Mouse (Mus musculus) megakaryocyte progenitor cell, adult 5-6 weeks (primary cell): ENCODE results near the gene Actn1. TPM values are rescaled to one million over a fixed set of nuclear protein-coding genes. Genes with fewer than 3 reads are reported as not detected.
A peak's percentile ranks its signal among the peaks of the same experiment; 100 is the strongest.

Experiments used
- ATAC-seq: replicated peaks from 2 replicates; pipeline ENCODE4 v1.8.0; 2016; ENCODE audit warnings: mild to moderate bottlenecking, moderate TSS enrichment, inconsistent platforms; ENCODE audit not compliant: poor library complexity
- total RNA-seq, 2 experiments: library from RNA; stranded (forward) in 1 of 2; stranded (reverse) in 1 of 2; fragments of 157-497, 149-512 nt in 1 of 2; fragments of 200-1000 nt in 1 of 2; gene quantifications; 2 replicates each; pipeline versions ENCODE4 v1.2.3 to v1.2.4; 2015 to 2017

The Actn1 gene
- total RNA-seq, 2 experiments from 2014 or later, result 14.8 to 17.8 TPM

DNA sequence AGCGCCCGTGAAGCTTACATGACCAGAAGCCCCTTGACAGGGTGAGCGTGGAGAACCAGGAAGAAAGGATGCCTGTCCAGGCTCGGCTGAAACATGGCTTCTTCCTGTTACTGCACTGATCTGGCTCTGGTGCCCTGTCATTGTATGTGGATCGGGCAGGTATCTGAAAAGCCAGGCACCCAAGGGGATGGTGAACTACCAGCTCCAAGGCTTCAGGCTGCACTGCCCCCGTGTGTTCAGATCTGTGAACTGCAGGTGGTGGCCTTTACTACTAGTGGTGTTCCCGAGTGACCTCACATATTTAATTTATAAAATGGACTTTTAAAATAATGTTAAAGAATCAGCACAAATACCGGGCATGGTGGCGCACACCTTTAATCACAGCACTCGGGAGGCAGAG, 62.8 kb downstream of the Actn1 start:
- peak; percentile 96 for ATAC-seq

DNA sequence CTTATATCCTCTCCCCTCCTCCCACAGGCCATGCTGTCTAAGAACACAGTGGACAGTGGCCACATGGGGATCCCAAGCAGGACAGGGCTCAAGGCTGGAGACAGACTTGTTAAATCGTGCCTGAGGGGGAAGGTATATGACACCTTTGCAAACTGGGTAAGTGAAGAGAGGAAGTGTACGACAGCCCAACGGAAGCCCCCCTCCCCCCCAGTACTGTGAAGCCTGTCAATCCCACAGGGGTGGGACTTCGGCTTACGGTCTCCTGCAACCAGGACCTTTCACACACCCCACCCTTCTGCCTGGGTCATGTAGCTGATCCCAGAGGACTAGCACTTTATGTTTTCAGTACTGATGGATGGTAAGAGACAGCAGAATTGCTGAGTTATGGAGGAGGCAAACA, 68.4 kb downstream of the Actn1 start:
- ATAC-seq, result no peak

DNA sequence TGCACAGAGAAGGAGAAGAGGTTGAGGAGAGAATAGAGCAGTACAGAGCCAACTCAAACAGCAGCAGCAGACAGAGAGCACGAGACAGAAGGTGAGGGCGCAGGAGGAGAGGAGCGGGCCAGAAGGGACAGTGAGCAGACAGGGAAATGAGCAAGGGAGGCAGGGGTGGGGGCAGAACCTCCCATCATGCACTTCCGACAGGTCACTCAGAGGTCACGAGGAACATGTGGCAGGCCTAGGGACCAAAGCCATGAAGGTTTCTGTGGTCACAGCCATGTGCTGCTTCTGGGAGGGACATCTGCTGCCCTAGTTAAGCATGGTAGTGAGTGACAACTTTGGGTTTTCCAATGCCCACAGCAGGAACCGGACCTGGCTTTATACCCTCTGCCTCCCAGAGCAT, 68.8 kb downstream of the Actn1 start:
- ATAC-seq, result no peak

DNA sequence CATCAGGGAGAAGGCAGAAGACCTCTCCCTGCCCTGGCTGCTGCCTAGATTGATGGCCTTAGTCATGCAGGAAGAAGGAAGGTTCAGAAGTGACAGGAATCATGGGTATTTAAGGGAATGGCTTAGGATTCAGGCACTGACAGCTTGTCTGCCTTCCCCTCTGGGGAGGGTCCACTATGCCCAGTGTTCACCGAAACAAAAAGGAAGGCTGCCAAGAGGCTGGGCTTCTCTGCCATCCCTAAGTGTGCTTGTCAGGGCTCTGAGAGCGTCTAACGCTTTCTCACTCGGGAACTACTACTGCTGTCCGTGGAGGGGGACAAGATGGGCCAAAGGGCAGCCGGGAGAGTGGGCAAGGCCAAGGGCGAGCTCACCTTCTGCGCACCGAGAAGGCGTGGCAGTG, 69.3 kb downstream of the Actn1 start:
- ATAC-seq, result no peak

DNA sequence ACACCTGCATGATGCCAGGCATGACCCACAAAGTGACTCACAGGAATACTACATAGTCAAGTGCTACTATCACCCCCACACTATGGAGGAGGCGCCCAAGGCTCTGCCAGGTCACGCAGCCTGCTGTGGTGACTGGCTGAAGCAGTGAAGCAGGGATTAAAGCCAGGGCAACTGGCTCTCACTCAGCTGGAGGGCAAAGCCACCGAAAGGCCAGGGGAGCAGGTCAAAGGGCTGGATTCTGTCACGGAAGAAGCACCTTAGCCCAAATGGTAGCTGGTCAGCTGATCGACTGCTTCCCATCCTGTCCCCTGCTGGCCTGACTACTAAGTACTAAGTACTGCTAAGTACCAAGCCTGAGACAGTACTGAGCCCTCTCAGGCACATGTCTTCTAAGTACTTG, 76.1 kb downstream of the Actn1 start:
- no peak for ATAC-seq

DNA sequence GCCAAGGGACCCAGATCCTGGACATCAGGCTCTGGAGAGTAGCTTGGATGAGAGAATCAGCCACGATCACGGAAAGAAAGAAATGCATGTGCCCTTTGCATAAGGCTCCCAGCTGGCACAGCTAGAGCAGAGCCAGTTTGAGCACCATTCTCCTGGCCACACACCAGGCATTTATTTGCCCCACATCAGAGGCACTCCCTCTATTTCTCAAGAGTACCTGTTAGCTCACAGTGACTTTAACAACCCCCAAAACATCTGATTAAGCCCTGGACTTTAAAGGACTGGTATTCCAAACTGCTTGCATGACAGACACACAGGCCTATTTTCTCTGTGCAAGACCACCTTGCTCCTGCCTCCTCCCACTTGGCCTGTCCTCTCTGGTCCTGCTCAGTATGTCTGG, 78.3 kb downstream of the Actn1 start:
- no peak for ATAC-seq

DNA sequence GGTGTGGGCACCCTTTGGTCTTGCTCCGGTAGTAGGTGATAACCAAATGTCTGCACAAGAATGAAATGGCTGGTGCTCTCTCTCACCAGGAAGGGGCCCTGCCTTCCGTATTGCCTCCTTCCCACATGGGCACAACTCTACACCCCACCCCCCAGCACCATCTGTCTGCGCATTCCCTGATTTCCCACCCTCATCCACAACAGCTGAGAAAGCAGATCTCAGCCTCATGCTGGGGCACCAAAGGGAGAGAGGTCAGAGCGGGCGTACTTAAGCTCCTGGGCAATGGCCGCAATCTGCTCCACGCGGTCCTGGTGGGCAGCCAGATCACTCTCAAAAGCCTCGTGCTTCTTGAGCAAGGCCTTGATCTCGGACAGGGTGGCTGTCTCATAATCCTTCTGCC, 82.1 kb downstream of the Actn1 start:
- no peak for ATAC-seq

DNA sequence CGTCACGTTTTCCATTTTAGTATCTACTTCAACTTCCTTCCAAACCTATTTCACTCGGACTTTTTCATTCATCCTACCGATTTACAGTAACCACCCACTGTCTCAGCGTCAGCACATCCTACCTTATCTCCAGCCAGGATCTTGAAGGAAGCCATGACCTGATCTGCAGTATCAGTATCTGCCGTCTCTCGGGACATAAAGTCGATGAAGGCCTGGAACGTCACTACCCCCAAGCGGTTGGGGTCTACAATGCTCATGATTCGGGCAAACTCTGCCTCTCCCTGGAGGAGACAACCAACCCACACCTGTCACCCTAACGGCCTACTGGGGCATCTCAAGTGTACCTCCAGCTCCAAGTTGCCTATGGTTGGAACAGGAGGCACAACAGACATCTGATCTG, 91.4 kb downstream of the Actn1 start:
- 0 out of 2 replicates have a peak, but pooled peaks have one; percentile 2 for ATAC-seq

DNA sequence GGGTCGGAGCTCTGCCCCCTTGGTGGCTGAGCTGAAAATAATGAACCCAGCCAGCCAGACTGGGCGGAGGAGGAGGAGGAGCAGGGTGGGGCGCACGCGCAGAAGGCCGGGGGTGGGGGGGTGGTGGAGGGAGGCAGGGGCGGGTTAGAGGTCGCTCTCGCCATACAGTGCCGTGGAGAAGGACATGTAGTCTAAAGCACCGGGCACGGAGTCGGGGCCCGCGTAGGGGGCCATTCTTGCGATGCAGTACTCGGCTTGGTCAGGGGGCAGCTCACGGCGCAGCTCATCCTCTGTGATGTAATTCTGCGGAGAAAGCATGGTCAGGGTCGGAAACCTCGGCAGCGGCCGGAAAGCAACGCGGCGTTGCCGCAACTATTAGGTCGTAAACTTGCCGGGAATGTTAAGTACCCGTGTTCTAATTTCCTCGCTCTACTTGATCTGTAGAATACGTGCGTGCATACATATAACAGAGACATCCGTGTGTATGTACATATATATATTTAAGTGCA, 91.9 kb downstream of the Actn1 start:
- ATAC-seq, result peak; percentile 95

DNA sequence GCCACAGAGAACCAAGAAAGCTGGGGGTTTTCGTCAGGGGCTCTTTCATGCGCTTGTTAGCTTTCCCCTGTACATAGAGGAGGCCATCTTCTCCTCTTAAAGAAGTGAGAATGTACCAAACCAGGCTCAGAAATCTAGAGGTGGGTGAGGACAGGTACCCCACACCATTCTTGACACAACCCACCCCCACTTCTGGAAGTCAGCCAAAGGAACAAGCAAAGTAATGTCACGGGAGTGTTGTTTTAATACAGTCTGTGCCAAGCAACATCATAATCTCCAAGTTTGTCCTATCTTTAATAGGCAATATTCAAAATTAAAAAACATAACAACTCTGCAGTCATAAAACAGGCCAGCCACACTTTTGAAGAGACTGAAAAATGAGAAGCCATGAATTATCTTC, 92.8 kb downstream of the Actn1 start:
- no peak for ATAC-seq

DNA sequence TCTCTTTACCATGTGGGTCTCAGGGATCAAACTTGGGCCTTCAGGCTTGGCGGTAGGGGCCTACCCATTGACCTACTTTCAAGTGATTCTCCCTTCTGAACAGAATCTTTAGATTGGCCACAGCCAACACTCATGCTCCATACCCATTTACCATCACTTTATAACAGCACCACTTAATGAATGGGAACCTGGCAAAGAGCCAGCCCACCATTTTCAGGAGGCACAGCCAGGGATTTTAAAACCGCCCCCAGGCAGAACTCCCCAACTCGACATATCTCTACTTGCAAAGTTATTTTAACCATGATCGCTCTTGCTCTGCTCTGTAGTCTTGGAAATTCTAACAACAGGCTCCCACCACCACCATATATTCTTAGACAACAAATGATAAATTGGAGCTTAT, 93.5 kb downstream of the Actn1 start:
- no peak for ATAC-seq

DNA sequence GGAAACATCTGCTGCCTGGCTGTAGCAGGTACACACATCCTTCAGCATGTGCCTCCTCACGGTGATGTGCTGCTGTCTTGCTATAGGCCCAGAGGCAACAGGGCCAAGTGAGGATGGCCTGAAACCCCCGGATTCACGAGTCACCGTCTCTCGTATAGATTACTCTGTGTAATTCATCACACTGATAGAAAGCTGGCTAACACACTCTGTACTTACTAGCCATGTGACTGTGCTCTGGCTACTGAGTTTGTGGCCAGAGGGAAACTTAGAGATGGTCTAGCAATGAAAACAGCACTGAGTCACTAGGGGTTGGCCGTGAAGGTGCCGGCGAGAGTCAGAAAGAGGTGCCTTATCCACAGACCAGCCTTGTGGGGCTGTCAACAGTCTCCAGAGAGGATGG, 95.6 kb downstream of the Actn1 start:
- ATAC-seq, result no peak

DNA sequence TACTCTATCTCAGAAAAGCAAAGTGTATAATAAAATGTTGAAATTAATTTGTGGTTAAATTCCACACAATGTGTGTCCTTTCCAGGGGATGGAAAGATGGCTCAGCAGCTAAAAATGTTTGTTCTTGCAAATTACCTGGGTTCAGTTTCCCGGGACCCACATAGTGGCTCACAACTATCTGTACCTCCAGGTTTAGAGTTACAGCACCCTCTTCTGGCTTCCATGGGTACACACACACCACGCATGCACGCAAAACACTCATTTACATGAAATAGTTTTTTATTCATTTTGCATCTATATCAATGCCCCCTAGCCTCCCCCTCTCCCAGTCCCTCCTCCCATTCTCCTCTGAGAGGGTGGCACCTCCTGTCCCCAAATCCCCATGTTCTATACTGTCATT, 97.7 kb downstream of the Actn1 start:
- ATAC-seq, result no peak

DNA sequence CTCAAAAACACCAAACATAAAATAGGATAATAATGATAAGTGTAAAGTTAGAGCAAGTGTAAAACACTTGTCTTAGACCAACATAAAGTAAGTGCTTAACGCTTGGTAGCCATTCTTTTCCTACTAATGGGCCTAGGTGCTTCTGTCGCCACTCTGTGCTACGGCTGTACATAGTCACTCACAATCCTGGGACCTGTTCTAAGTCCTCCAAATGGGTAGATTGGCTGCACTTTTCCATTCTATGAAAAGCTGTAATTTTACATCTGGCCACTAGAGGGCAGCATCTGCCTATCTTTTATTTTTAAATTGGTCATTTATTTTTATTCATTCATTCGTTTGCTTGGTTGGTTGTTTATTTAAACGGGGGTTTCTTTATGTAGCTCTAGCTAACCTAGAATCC, 102.5 kb downstream of the Actn1 start:
- ATAC-seq, result peak; percentile 37; the same call in 1 of the 2 replicates

DNA sequence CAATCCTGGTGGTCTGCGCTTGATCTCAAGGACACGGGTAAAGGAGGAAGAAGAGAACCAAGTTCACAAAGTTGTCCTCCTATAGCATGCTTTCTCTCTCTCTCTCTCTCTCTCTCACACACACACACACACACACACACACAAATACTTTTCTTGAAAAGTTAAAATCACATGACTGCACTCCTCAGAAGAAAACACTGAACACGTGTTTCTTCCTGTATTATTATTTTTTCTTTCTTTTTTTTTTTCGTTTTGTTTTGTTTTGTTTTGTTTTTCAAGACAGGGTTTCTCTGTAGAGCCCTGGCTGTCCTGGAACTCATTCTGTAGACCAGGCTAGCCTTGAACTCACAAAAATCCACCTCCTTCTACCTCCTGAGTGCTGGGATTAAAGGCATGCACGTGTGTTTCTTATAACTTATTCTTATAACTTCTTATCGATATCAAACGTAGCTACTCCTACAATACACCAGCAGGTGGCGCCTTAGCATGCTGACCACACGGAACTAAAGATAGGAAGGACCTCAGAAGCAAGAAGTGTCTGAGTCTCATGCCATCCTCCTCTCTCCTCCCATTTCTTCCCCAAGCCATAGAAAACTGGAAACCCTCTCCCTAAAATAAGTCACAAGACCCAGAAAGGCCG, 106.4 kb downstream of the Actn1 start:
- peak; percentile 71 for ATAC-seq

DNA sequence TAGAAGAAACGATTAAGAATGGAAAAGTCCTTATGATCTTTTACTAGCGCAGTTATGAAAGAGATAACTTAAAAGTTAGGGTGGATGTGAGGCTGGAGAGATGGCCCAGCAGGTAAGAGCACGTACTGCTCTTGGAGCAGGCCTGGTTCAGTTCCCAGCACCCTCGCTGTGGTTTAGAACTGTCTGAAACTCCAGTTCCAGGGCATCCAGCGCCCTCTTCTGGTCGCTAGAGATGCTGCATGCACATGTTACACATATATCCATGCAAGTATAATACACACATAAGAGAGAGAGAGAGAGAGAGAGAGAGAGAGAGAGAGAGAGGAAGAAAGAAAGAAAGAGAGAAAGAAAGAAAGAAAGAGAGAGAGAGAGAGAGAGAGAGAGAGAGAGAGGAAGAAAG, 107.1 kb downstream of the Actn1 start:
- ATAC-seq, result no peak

DNA sequence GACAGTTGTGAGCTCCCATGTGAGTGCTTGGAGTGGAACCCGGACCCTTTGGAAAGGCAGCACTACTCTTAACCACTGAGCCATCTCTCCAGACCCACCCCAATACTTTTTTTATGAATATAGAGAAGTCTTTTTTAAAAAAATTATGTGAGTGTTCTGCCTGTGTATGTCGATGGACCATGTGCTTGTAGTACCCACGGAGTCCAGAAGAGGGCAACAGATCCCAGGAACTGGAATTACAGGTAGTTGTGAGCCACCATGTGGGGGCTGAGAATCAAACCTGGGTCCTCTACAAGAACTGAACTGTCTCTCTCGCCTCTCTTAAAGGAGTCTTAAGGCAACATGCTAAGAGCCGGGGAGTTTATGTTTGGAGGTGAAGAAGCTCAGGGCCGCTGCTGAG, 108.3 kb downstream of the Actn1 start:
- no peak for ATAC-seq

DNA sequence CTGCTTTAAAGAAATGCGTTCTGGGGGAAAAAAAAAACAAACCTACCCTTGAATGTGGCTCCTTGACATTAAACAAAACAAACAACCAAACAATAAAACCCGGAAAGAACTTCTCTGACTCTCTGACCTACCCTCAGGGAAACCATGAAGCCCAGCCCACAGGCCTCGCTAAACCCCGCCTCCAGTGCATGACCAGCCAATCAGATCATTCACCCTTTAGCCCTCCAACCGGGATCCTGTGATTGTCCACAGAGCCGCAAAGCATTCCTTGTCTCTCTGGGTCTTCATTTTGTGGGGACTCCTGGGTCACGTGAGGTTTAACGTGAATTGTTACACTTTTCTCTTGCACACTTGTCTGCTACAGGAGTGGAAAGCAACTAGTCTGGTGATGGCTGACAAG, 109.5 kb downstream of the Actn1 start:
- ATAC-seq, result peak; percentile 80

DNA sequence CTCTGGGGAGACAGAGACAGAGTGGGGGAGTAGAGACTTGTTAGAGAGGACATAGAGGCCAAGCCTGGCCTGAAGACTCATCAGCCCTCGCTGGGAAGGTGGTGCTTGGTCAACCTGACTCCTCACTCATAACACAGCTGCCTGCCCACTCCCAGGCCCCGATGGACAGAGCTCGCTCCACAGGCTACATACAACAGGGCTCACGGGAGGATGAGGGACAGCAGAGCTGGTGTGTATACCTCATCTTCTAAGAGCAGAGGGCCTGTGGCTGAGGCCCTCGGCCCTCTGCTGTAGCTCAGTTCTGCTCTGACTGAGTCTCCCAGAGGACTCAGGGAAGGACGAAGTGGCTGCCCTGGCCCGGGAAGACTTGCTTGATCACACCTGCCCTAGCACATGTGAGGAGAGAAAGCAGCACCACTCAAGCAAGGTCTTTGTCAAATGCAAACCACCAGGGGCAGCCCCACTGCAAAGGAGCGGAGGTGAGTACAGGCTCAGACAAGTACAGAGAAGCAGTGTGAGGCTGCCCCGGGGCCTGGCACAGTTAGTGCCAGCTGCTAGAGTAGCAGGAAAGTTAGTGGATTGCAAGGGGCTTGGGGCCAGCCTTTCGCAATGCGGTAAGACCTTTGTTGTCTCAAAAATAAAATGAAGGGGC, 112.5 kb downstream of the Actn1 start:
- no peak for ATAC-seq

DNA sequence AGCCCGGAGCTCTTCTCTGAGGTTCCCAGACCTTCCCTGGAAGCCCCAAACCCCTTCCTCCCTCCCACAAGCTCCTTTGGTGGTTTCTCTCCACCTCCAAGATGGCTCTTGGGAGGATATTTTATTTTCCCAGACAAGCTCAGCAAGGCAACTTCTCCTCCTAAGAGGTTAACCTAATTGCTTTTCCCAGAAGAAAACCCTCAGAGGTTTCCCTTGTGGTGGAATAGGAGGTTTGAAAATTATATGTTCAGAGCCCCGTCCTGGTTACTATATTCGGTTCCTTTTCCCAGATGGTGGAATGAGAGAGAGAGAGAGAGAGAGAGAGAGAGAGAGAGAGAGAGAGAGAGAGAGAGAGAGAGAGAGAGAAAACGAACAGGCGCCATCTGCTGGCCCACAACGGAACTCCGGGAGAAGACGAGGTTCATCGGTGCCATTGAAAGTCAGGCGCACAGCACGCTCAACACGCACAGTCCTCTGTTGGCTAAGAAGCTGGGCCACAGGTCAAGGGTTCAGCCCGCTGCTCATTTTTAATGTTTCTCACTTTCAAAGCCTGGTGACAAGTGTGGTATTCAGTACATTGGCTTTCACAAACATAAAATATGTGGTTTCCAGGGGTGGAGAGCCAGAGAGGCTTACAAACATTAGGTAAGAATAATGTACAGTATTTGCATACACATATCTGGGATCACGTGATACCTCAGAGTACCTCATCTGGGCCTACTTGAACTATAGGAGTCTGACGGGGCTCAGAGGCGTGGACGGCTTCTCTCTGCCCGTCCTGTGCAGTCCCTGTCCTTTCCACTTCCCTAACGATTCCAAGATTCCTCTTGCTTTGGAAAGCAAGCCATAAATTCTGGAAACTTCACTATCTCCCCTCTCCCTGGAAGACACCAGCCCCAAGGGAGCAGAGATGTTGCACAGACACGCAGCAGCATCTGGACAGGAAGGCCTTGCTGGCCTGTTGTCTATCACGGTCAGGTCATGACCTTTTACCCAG, 113.6 kb downstream of the Actn1 start:
- ATAC-seq, result peak; percentile 83

DNA sequence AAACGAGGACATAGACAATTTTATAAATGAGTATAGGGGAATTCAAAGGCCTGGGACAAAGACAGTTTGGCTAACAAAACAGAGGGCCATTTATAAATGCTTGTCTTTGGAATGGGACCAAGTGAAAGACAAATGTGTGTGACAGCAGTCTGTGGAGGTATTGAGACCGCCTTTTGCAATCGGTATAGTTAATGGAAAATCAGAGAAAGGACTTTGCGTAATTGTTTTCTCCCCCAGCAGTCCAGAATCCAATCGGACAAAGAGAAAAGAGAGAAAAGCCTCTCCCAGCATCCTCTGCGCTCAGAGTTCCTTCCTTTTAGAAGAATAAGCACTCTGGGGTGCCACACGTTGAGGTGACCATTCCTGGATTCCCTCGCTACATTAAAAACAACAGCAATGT, 114.8 kb downstream of the Actn1 start:
- ATAC-seq, result no peak

DNA sequence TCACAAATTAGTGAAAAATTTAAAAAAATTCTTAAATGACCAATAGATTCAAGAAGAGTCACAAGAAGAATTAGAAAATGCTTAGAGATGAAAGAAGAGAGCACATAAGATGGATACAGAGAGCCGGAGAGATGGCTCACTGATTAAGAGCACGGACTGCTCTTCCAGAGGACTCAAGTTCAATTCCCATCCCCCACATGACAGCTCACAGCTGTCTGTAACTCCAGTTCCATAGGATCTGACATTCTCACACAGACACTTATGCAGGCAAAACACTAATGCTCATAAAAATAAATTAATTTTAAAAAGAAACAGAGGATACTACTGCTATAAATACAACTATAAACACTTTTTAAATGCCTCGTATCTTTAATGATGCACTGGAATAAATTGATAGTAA, 115.3 kb downstream of the Actn1 start:
- ATAC-seq, result no peak
